Mouse (Mus musculus): ENCODE results near the gene Pnldc1. TPM values are rescaled to one million over a fixed set of nuclear protein-coding genes. Genes with fewer than 3 reads are reported as not detected.
"Not testable (repeated sequence)": the region's sequence is repeated elsewhere in the genome, so short reads cannot be mapped to it uniquely, and the experiment has no call there.

Pnldc1 gene
- polyA plus RNA-seq, 1 experiment from 2014 or later: 1.7 TPM

DNA sequence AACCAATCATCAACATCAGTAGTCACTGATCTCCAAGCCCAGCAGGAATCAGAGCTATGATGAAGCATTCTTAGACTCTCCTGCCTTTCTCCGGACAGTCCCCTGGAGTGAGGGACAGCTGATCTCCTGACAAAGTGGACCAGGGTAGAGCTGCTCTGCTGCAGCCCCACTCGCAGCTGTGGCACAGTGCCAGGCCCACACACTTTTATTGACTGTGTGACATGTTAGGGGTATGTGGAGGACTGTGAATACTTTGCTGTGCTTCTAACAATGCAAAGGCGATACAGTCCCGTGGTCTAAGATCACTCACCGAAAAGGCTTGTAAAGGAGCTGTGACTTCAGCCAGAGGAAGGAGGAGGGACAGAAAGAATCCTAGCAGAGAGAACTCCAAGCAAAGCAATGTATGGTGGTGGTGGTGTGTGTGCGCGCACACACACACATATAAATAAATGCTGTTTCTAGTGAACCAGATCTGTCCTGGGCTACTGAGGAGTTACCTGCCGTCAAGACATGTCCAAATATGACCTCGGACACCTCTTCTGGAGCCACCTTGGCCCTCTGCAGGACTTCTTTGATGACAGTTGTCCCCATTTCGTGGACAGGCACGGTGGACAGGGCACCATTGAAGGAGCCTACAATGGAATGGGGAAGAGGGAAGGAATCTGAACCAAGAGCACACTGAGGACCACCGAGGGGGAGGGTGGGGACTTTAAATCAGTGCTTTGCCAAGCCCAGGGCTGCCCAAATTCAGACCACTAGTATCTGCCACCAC is 29.5 kb upstream of the Pnldc1 start:
- not testable (repeated sequence) for H3K4me1 ChIP-seq (ENCODE audit: control insufficient read depth, insufficient read depth, low read length); DNase-seq (ENCODE audit: low spot score); H3K27me3 ChIP-seq (ENCODE audit: control insufficient read depth, insufficient read depth, low read length); ATAC-seq (ENCODE audit: insufficient number of reproducible peaks, low FRiP score, low TSS enrichment, low read depth); H3K9me3 ChIP-seq (ENCODE audit: control insufficient read depth, low read length); H3K9ac ChIP-seq (ENCODE audit: low read length); H3K27ac ChIP-seq (replicated peaks; ENCODE audit: low read depth, low read length); H3K4me3 ChIP-seq (ENCODE audit: low read depth, low read length); H3K36me3 ChIP-seq (ENCODE audit: control insufficient read depth, insufficient read depth, low read length)
- WGBS: 61% methylated on average over 2 of the region's 12 CpGs
- peak overlapping the region; percentile 53 for H3K4me2 ChIP-seq (ENCODE audit: low read depth, severe bottlenecking)

GRCm38 (mm10) chr17:12938077-12938476 is 28.0 kb upstream of the Pnldc1 start:
- Histone ChIP-seq H3K27me3 (ENCODE audit: control insufficient read depth, insufficient read depth, low read length) (no peaks in the 10 kb centered on the region), H3K9ac (ENCODE audit: low read length) (no peak overlapping the region), H3K36me3 (ENCODE audit: control insufficient read depth, insufficient read depth, low read length) (no peaks in the 10 kb centered on the region), H3K4me2 (ENCODE audit: low read depth, severe bottlenecking) (no peak overlapping the region), H3K9me3 (ENCODE audit: control insufficient read depth, low read length) (no peaks in the 10 kb centered on the region), H3K27ac (replicated peaks; ENCODE audit: low read depth, low read length) (no peak overlapping the region), H3K4me1 (ENCODE audit: control insufficient read depth, insufficient read depth, low read length) (0 out of 2 replicates have a peak, but pooled peaks cover 5% of the 10 kb centered on the region), H3K4me3 (ENCODE audit: low read depth, low read length) (no peak overlapping the region)
- WGBS: 61% methylated on average over 2 of the region's 2 CpGs
- DNase-seq (ENCODE audit: low spot score): no peak
- ATAC-seq (ENCODE audit: insufficient number of reproducible peaks, low FRiP score, low TSS enrichment, low read depth): no peak

DNA sequence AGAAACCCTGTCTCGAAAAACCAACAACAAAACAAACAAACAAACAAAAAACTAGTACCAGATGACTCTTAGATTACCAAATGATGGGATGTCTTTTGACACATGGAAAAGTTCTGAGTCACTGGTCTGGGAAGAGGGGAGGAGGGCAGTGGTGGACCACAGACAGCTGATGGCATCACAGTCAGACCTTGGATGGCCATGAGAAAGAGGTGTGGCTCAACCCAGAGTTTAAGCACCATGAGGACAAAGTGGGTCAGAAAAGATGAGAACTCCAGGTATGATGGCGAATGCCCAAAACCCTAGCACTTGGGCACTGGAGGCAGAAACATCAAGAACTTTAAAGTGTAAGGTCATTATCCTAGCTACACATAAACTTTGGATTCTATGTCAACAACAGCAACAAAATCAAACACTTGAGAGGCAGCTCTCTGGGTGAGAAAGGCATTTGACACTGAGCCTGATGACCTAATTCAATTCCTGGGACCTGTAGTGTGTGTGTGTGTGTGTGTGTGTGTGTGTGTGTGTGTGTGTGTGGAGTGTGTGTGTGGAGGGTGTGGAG is 27.5 kb upstream of the Pnldc1 start:
- Histone ChIP-seq H3K4me2 (ENCODE audit: low read depth, severe bottlenecking) (no peak overlapping the region), H3K9me3 (ENCODE audit: control insufficient read depth, low read length) (no peaks in the 10 kb centered on the region), H3K4me1 (ENCODE audit: control insufficient read depth, insufficient read depth, low read length) (0 out of 2 replicates have a peak, but pooled peaks cover 5% of the 10 kb centered on the region), H3K36me3 (ENCODE audit: control insufficient read depth, insufficient read depth, low read length) (no peaks in the 10 kb centered on the region), H3K27me3 (ENCODE audit: control insufficient read depth, insufficient read depth, low read length) (no peaks in the 10 kb centered on the region), H3K27ac (replicated peaks; ENCODE audit: low read depth, low read length) (no peak overlapping the region), H3K4me3 (ENCODE audit: low read depth, low read length) (no peak overlapping the region), H3K9ac (ENCODE audit: low read length) (no peak overlapping the region)
- ATAC-seq (ENCODE audit: insufficient number of reproducible peaks, low FRiP score, low TSS enrichment, low read depth) (no peak), DNase-seq (ENCODE audit: low spot score) (no peak)
- WGBS: 86% methylated on average over 2 of the region's 2 CpGs

- WGBS: 64% methylated on average over 4 of the region's 4 CpGs
- Histone ChIP-seq H3K27me3 (ENCODE audit: control insufficient read depth, insufficient read depth, low read length) (no peaks in the 10 kb centered on the region), H3K4me2 (ENCODE audit: low read depth, severe bottlenecking) (no peak overlapping the region), H3K4me1 (ENCODE audit: control insufficient read depth, insufficient read depth, low read length) (0 out of 2 replicates have a peak, but pooled peaks cover 5% of the 10 kb centered on the region), H3K36me3 (ENCODE audit: control insufficient read depth, insufficient read depth, low read length) (no peaks in the 10 kb centered on the region), H3K9ac (ENCODE audit: low read length) (no peak overlapping the region), H3K9me3 (ENCODE audit: control insufficient read depth, low read length) (no peaks in the 10 kb centered on the region), H3K4me3 (ENCODE audit: low read depth, low read length) (no peak overlapping the region), H3K27ac (replicated peaks; ENCODE audit: low read depth, low read length) (no peak overlapping the region)
- DNase-seq (ENCODE audit: low spot score) (no peak), ATAC-seq (ENCODE audit: insufficient number of reproducible peaks, low FRiP score, low TSS enrichment, low read depth) (no peak)
Measured at GRCm38 (mm10) chr17:12935719-12936118, 25.7 kb upstream of the Pnldc1 start.

DNA sequence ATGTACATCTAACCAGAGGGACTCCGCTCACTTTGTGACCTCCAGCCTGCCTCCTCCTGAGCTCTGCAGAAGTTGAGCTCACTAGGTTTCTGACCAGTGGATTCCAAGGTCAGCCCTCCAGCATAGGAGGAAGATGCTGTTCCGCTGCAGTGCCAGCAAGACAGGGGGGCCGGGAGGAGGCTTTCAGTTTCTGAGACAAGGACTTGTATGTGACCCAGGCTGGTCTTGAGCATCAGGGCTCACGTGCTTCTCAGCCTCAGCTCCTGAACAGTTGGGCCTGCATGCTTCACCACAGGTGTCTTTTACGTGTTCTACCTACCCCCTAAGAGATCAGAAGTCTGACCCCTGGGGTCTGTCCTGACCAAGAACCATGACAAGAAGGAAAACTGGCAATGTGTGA is 21.5 kb upstream of the Pnldc1 start:
- not testable (repeated sequence) for H3K36me3 ChIP-seq (ENCODE audit: control insufficient read depth, insufficient read depth, low read length); H3K4me1 ChIP-seq (ENCODE audit: control insufficient read depth, insufficient read depth, low read length); DNase-seq (ENCODE audit: low spot score); H3K4me3 ChIP-seq (ENCODE audit: low read depth, low read length); H3K27ac ChIP-seq (replicated peaks; ENCODE audit: low read depth, low read length); H3K4me2 ChIP-seq (ENCODE audit: low read depth, severe bottlenecking); H3K9ac ChIP-seq (ENCODE audit: low read length); H3K9me3 ChIP-seq (ENCODE audit: control insufficient read depth, low read length); ATAC-seq (ENCODE audit: insufficient number of reproducible peaks, low FRiP score, low TSS enrichment, low read depth); H3K27me3 ChIP-seq (ENCODE audit: control insufficient read depth, insufficient read depth, low read length)
- WGBS: 80% methylated on average over 5 of the region's 5 CpGs

- WGBS: 86% methylated on average over 8 of the region's 8 CpGs
Measured at GRCm38 (mm10) chr17:12925703-12926180, 15.7 kb upstream of the Pnldc1 start.

DNA sequence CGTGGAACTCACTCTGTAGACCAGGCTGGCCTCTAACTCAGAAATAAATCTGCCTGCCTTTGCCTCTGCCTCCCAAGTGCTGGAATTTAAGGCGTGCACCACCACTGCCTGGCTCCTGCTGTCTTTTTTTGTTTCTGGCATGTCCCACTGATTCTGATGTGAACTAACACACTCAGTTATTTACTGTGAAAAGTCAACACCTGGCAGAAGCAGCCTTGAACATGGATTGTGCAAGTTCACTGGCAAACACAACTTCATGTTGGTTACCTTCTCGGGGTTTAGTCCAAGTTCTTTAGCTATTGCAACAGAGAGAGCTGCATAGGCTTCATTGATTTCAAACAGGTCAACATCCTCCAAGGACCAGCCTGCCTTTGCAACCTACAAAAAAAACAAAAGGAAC is 15.0 kb upstream of the Pnldc1 start:
- Histone ChIP-seq H3K36me3 (ENCODE audit: control insufficient read depth, insufficient read depth, low read length) (peaks cover 32% of the 10 kb centered on the region), H3K4me3 (ENCODE audit: low read depth, low read length) (no peak overlapping the region), H3K27me3 (ENCODE audit: control insufficient read depth, insufficient read depth, low read length) (no peaks in the 10 kb centered on the region), H3K27ac (replicated peaks; ENCODE audit: low read depth, low read length) (no peak overlapping the region), H3K9me3 (ENCODE audit: control insufficient read depth, low read length) (no peaks in the 10 kb centered on the region), H3K4me2 (ENCODE audit: low read depth, severe bottlenecking) (no peak overlapping the region), H3K4me1 (ENCODE audit: control insufficient read depth, insufficient read depth, low read length) (no peaks in the 10 kb centered on the region), H3K9ac (ENCODE audit: low read length) (no peak overlapping the region)
- 92% methylated on average over 3 of the region's 3 CpGs for WGBS
- DNase-seq (ENCODE audit: low spot score) (no peak), ATAC-seq (ENCODE audit: insufficient number of reproducible peaks, low FRiP score, low TSS enrichment, low read depth) (no peak)

More at GRCm38 (mm10) chr17:12925703-12926180, 15.7 kb upstream of the Pnldc1 start:
- ATAC-seq (ENCODE audit: insufficient number of reproducible peaks, low FRiP score, low TSS enrichment, low read depth) (no peak), DNase-seq (ENCODE audit: low spot score) (no peak)
- no peak overlapping the region for H3K27ac ChIP-seq (replicated peaks; ENCODE audit: low read depth, low read length)
- H3K36me3 ChIP-seq (ENCODE audit: control insufficient read depth, insufficient read depth, low read length): peaks cover 25% of the 10 kb centered on the region
- no peaks in the 10 kb centered on the region for H3K9me3 ChIP-seq (ENCODE audit: control insufficient read depth, low read length)
- H3K9ac ChIP-seq (ENCODE audit: low read length): no peak overlapping the region
- H3K4me3 ChIP-seq (ENCODE audit: low read depth, low read length): no peak overlapping the region
- H3K27me3 ChIP-seq (ENCODE audit: control insufficient read depth, insufficient read depth, low read length): no peaks in the 10 kb centered on the region
- H3K4me2 ChIP-seq (ENCODE audit: low read depth, severe bottlenecking): no peak overlapping the region
- no peaks in the 10 kb centered on the region for H3K4me1 ChIP-seq (ENCODE audit: control insufficient read depth, insufficient read depth, low read length)

DNA sequence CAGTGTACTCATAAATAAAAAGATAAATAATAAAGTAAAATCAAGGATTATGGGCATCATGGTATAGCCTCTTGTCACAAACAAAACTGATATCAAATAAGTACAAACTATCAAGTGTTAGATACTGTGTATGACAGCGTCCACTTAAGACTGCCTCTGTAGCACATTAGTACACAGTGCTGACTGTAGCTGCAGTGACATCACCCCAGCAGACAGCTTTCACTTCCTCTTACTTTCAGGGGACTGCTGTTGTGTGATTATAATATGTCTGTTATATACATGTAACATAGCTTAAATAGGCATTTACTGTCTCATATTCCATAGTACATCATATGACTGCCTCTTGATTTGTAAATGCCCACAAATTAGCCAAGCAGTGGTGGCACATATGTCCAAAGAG is 11.0 kb upstream of the Pnldc1 start:
- Histone ChIP-seq H3K4me2 (ENCODE audit: low read depth, severe bottlenecking) (no peak overlapping the region), H3K9ac (ENCODE audit: low read length) (no peak overlapping the region), H3K36me3 (ENCODE audit: control insufficient read depth, insufficient read depth, low read length) (peaks cover 40% of the 10 kb centered on the region), H3K27me3 (ENCODE audit: control insufficient read depth, insufficient read depth, low read length) (no peaks in the 10 kb centered on the region), H3K9me3 (ENCODE audit: control insufficient read depth, low read length) (no peaks in the 10 kb centered on the region), H3K27ac (replicated peaks; ENCODE audit: low read depth, low read length) (no peak overlapping the region), H3K4me1 (ENCODE audit: control insufficient read depth, insufficient read depth, low read length) (no peaks in the 10 kb centered on the region), H3K4me3 (ENCODE audit: low read depth, low read length) (no peak overlapping the region)
- DNase-seq (ENCODE audit: low spot score) (no peak), ATAC-seq (ENCODE audit: insufficient number of reproducible peaks, low FRiP score, low TSS enrichment, low read depth) (no peak)
- 98% methylated on average over 1 of the region's 1 CpGs for WGBS
